Mouse (Mus musculus) left cerebral cortex, postnatal 14 days (tissue): ENCODE measurements around the gene Zscan26. TPM values are rescaled to one million over a fixed set of nuclear protein-coding genes. Genes with fewer than 3 reads are reported as not detected.
"Not testable (repeated sequence)": the region's sequence is repeated elsewhere in the genome, so short reads cannot be mapped to it uniquely, and the experiment has no call there.

Source experiments
- DNase-seq, 2 experiments: peaks; one replicate each; pipeline ENCODE4 v3.0.0; 2021 to 2022; ENCODE audit warnings: low spot score in 2 of 2, mixed read lengths in 1 of 2
- intact Hi-C: fragments of 180-260 bp; cut with DNase I; formaldehyde crosslinking; loops from one replicate; pipeline ENCODE4 v1.15.1; 2025
- microRNA-seq, 2 experiments: library from miRNA; unstranded; fragments of <30 nt; microRNA quantifications; one replicate each; pipeline ENCODE4 v1.2.0; 2022
- total RNA-seq, 2 experiments: library from RNA; stranded (reverse); gene quantifications; 2 replicates each; pipeline ENCODE4 v1.2.3; 2021

Gene Zscan26
- total RNA-seq, 2 experiments from 2014 or later = 33.9 to 39.7 TPM

- intact Hi-C loops = not testable (repeated sequence)
- DNase-seq = peak; percentile 7 to 18
Observed at GRCm38 (mm10) chr13:21396048-21396447, 57.5 kb downstream of the Zscan26 start.

DNA sequence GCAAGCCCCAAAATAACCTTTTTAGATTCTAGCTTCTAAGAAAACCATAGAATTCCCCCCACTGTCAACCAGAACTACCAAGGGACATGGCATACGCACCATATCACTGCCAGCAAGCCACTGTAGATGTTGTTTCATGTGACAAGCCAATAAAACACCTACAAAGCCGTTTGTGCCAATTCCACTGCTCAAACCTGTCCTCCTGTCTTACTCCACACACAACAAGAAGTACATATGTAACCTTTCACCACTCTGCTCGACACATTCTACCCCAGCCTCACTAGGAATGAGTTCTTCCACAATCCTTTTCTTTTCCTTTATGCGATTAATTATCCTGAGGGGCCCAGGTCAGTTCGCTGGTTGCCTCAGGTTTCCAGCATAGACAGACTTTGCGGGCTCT lies 57.9 kb downstream of the Zscan26 start:
- DNase-seq = no peak
- intact Hi-C loops = no loop called here

GRCm38 (mm10) chr13:21395211-21395610 lies 58.3 kb downstream of the Zscan26 start:
- intact Hi-C loops = no loop called here
- DNase-seq = no peak

Small RNA genes lying within 50 kb of the gene (microRNA-seq; reads per million reads assigned to microRNA genes)
- gene Mir1896 = 0 reads per million in 2 experiments
- gene Mir6942 = 1.6 to 2.7 reads per million in 2 experiments

Other genes with a start within 250 kb of the Zscan26 start
- gene Gpx5, start 161.0 kb downstream of the Zscan26 start, total RNA-seq = not detected
- gene Gpx6, start 141.6 kb downstream of the Zscan26 start, total RNA-seq = under 1 TPM in 1 of 2 experiments, not detected in 1; 0.30 TPM
- not detected for gene Olfr1367, start 106.8 kb downstream of the Zscan26 start, total RNA-seq
- gene Zscan12, start 90.9 kb downstream of the Zscan26 start, total RNA-seq = 1 to 10 TPM; 6.9 to 7.7 TPM
- 10 to 100 TPM; 38.3 to 40.1 TPM for gene Zkscan3, start 51.0 kb downstream of the Zscan26 start, total RNA-seq
- 1 to 10 TPM; 1.3 to 1.8 TPM for gene Pgbd1, start 12.7 kb downstream of the Zscan26 start, total RNA-seq
- 1 to 10 TPM in 1 of 2 experiments, under 1 TPM in 1; 0.76 to 1.3 TPM for gene Nkapl, start 14.8 kb upstream of the Zscan26 start, total RNA-seq
- 1 to 10 TPM; 7.2 to 7.3 TPM for gene Zkscan4, start 25.2 kb upstream of the Zscan26 start, total RNA-seq
- not detected for gene Gm10065, start 25.7 kb upstream of the Zscan26 start, total RNA-seq
- 10 to 100 TPM; 18.1 to 19.7 TPM for gene AK157302, start 41.5 kb upstream of the Zscan26 start, total RNA-seq
- 10 to 100 TPM; 59.6 to 63.4 TPM for gene Gm11273, start 47.7 kb upstream of the Zscan26 start, total RNA-seq
- 10 to 100 TPM; 12.7 to 13.2 TPM for gene Zkscan8, start 77.4 kb upstream of the Zscan26 start, total RNA-seq
- not detected for gene Olfr1366, start 89.1 kb upstream of the Zscan26 start, total RNA-seq
- gene Olfr1535, start 106.2 kb upstream of the Zscan26 start, total RNA-seq = not detected
- gene Olfr1364, start 128.0 kb upstream of the Zscan26 start, total RNA-seq = not detected
- gene Olfr1362, start 160.3 kb upstream of the Zscan26 start, total RNA-seq = not detected
- gene Olfr11, start 188.8 kb upstream of the Zscan26 start, total RNA-seq = not detected
- gene Olfr1361, start 209.7 kb upstream of the Zscan26 start, total RNA-seq = not detected
- not detected for gene Olfr1360, start 223.7 kb upstream of the Zscan26 start, total RNA-seq
- not detected for gene Olfr1359, start 244.4 kb upstream of the Zscan26 start, total RNA-seq